ENCODE assay signal across 19 mouse cellular contexts in genomic region chr10:80465066-80465465, GRCm38 (mm10). TPM values are rescaled to one million over a fixed set of nuclear protein-coding genes. Genes with fewer than 3 reads are reported as not detected.
A peak's percentile ranks its signal among the peaks of the same experiment; 100 is the strongest.
DNase-seq lines count a peak whose midpoint lies in the region; ATAC-seq and TF ChIP-seq lines count a peak whose summit lies in the region.
"Had no signal": no experiment of that assay in that cellular context is flagged by ENCODE, and none has a peak within 500 bp of the region (broad histone marks: within the 10 kb centered on the region; RNA-seq: fewer than 3 reads in every experiment).

No protein-coding gene starts in this region.

- H3K4me1 ChIP-seq in forebrain, embryonic 15.5 days, result peaks cover 5% of the 10 kb centered on the region
- H3K4me1 ChIP-seq in forebrain, embryonic 12.5 days, result peaks cover 4% of the 10 kb centered on the region; the same call in 1 of the 2 replicates
- H3K4me1 ChIP-seq in E14TG2a.4 (replicated peaks; ENCODE audit: low read depth, low read length), result peaks cover 40% of the 10 kb centered on the region

- H3K4me2 ChIP-seq in forebrain, embryonic 15.5 days (replicated peaks), result 0 out of 2 replicates have a peak overlapping the region, but pooled peaks have one; percentile 19
- no peak overlapping the region for H3K4me2 ChIP-seq in forebrain, embryonic 12.5 days

- 54% methylated on average over 5 of the region's 5 CpGs for WGBS in forebrain, embryonic 15.5 days
- WGBS in forebrain, embryonic 12.5 days, result 57% methylated on average over 5 of the region's 5 CpGs

- H3K27ac ChIP-seq in forebrain, embryonic 15.5 days (replicated peaks), result no peak overlapping the region
- no peak overlapping the region for H3K27ac ChIP-seq in forebrain, embryonic 12.5 days
- H3K27ac ChIP-seq: embryonic facial prominence, embryonic 15.5 days; gastrocnemius, adult 2 months; layer of hippocampus, adult 2 months; liver, embryonic 14.5 days had no signal

- peak; percentile 78 for DNase-seq in kidney, adult 11 months
- DNase-seq in kidney, adult 18-20 months, result no peak
- peak; percentile 72 for DNase-seq in kidney, adult 9 months
- no peak for DNase-seq in cerebellum, adult 8-10 months
- no peak for DNase-seq in cerebellum, postnatal 25 days
- DNase-seq: cerebellum, adult 18-20 months; gastrocnemius, adult 2 months; left cerebral cortex, postnatal 4 days; right cerebral cortex, postnatal 25 days; thymus, postnatal 25 days had no signal

- no peaks in the 10 kb centered on the region for H3K9me3 ChIP-seq in forebrain, embryonic 15.5 days
- H3K9me3 ChIP-seq in forebrain, embryonic 12.5 days, result no peaks in the 10 kb centered on the region
- no peaks in the 10 kb centered on the region for H3K9me3 ChIP-seq in E14TG2a.4 (ENCODE audit: low read length)
- H3K9me3 ChIP-seq: embryonic facial prominence, embryonic 15.5 days had no signal

- no peak overlapping the region for H3K4me3 ChIP-seq in forebrain, embryonic 15.5 days
- H3K4me3 ChIP-seq in forebrain, embryonic 12.5 days (replicated peaks), result no peak overlapping the region
- H3K4me3 ChIP-seq in E14TG2a.4 (replicated peaks; ENCODE audit: low read length), result peak overlapping the region; percentile 62; the same call in 1 of the 2 replicates
- H3K4me3 ChIP-seq: embryonic facial prominence, embryonic 15.5 days; layer of hippocampus, adult 2 months had no signal

- ATAC-seq in forebrain, embryonic 15.5 days (replicated peaks), result no peak
- ATAC-seq in forebrain, embryonic 12.5 days (ENCODE audit: low FRiP score), result no peak
- ATAC-seq: activated CD4-positive, CD25-positive, alpha-beta regulatory T cell, adult 4 months; forebrain, embryonic 14.5 days; lung, postnatal 0 days had no signal

- no peaks in the 10 kb centered on the region for H3K36me3 ChIP-seq in forebrain, embryonic 15.5 days
- no peaks in the 10 kb centered on the region for H3K36me3 ChIP-seq in forebrain, embryonic 12.5 days (replicated peaks)
- H3K36me3 ChIP-seq in E14TG2a.4 (ENCODE audit: insufficient read depth, low read length), result no peaks in the 10 kb centered on the region
- H3K36me3 ChIP-seq: embryonic facial prominence, embryonic 15.5 days had no signal

- no peak overlapping the region for H3K9ac ChIP-seq in forebrain, embryonic 15.5 days (replicated peaks)
- no peak overlapping the region for H3K9ac ChIP-seq in forebrain, embryonic 12.5 days
- H3K9ac ChIP-seq: embryonic facial prominence, embryonic 15.5 days; liver, embryonic 14.5 days had no signal

- TF ChIP-seq CTCF in E14TG2a.4 (conservative IDR thresholded peaks at IDR 0.05; ENCODE audit: low read length), result no peak

- peaks cover 5% of the 10 kb centered on the region for H3K27me3 ChIP-seq in forebrain, embryonic 15.5 days
- H3K27me3 ChIP-seq in forebrain, embryonic 12.5 days, result peaks cover 32% of the 10 kb centered on the region
- H3K27me3 ChIP-seq in E14TG2a.4 (ENCODE audit: insufficient read depth, low read length), result peaks cover 57% of the 10 kb centered on the region

RNA-seq across cellular contexts. Expression of gene Onecut3, which starts 29.6 kb away (rescaled TPM):
- 0.23 and 0.61 TPM in 2 replicates for polyA plus RNA-seq in forebrain, embryonic 15.5 days (2015; fragmentation: Nextera tagmentation; extraction: Ambion mirVana)
- polyA plus RNA-seq in forebrain, embryonic 12.5 days (2016; fragmentation: Nextera tagmentation; extraction: Ambion mirVana), result 0.68 and 0.83 TPM in 2 replicates
- polyA plus RNA-seq: activated CD4-positive, CD25-positive, alpha-beta regulatory T cell, adult 4 months; embryonic facial prominence, embryonic 15.5 days; lung, postnatal 0 days had no signal

RNA-seq across cellular contexts. Expression of gene Tcf3, which starts 31.6 kb away (rescaled TPM):
- polyA plus RNA-seq in forebrain, embryonic 15.5 days (2015; fragmentation: Nextera tagmentation; extraction: Ambion mirVana), result 85.2 and 89.6 TPM in 2 replicates
- 203 and 205 TPM in 2 replicates for polyA plus RNA-seq in forebrain, embryonic 12.5 days (2016; fragmentation: Nextera tagmentation; extraction: Ambion mirVana)

RNA-seq across cellular contexts. Expression of gene Uqcr11, which starts 58.4 kb away (rescaled TPM):
- 551 and 574 TPM in 2 replicates for polyA plus RNA-seq in forebrain, embryonic 15.5 days (2015; fragmentation: Nextera tagmentation; extraction: Ambion mirVana)
- polyA plus RNA-seq in forebrain, embryonic 12.5 days (2016; fragmentation: Nextera tagmentation; extraction: Ambion mirVana), result 371 and 400 TPM in 2 replicates

Comparison
In these comparisons a context has a peak if more than half of its experiments do, and no peak if none do; other contexts are left out.
1. DNase-seq: peak in kidney, adult 11 months (single experiment) and kidney, adult 9 months (single experiment); none in kidney, adult 18-20 months (single experiment), cerebellum, adult 8-10 months (single experiment) and cerebellum, postnatal 25 days (0 of 2).